Mouse (Mus musculus) stomach, postnatal 0 days (tissue): ENCODE measurements at regions not wholly inside any gene's neighbourhood (a gene's known extent, or its start where the extent isn't known, plus 50 kb on each side); places are given as distances from the start of the nearest gene placed in this dataset.

Source experiments
- CTCF ChIP-seq: IDR thresholded peaks from 2 replicates; pipeline ENCODE4 v1.5.1; 2016; ENCODE audit warnings: antibody characterized with exemption, low read depth, mild to moderate bottlenecking, moderate library complexity
- EP300 ChIP-seq: optimal IDR thresholded peaks from 2 replicates; pipeline ENCODE3; 2016; ENCODE audit warnings: antibody characterized with exemption

- no peak for TF ChIP-seq CTCF
- no peak for TF ChIP-seq EP300
Observed at GRCm38 (mm10) chr14:24827381-24828031, 340.6 kb downstream of the Rps24 start.
